Mouse (Mus musculus): ENCODE results near the gene Tcf20.

GRCm38 (mm10) chr15:83034275-83034977 is 46.8 kb upstream of the Tcf20 start:
- TF ChIP-seq CTCF (IDR thresholded peaks at IDR 0.05; ENCODE audit: extremely low read depth, insufficient read length, insufficient replicate concordance, low read depth, low read length): no peak
- TF ChIP-seq POLR2A (IDR thresholded peaks at IDR 0.05; ENCODE audit: low read depth, low read length): no peak

All from small intestine, adult 2 months (tissue).